10 mouse cellular contexts compared by ENCODE assay signal in genomic region chr12:21223923-21224322, GRCm38 (mm10).
"Had no signal": no experiment of that assay in that cellular context is flagged by ENCODE, and none has a peak within 500 bp of the region (broad histone marks: within the 10 kb centered on the region; RNA-seq: fewer than 3 reads in every experiment).

No protein-coding gene starts in this region.

- DNase-seq: kidney, postnatal 10 days; layer of hippocampus, adult 9-11 months; liver; liver, embryonic 13.5 days; liver, postnatal 0 days; right cerebral cortex, postnatal 14 days; thymus, postnatal 4 days had no signal

- H3K4me3 ChIP-seq: limb, embryonic 12.5 days; liver, embryonic 13.5 days; midbrain, embryonic 13.5 days; stomach, embryonic 15.5 days had no signal

- H3K27me3 ChIP-seq: limb, embryonic 12.5 days; liver, embryonic 13.5 days; midbrain, embryonic 13.5 days; stomach, embryonic 15.5 days had no signal

- H3K9ac ChIP-seq: limb, embryonic 12.5 days; liver, embryonic 13.5 days; liver, postnatal 0 days; midbrain, embryonic 13.5 days; stomach, embryonic 15.5 days had no signal

- H3K27ac ChIP-seq: limb, embryonic 12.5 days; liver, embryonic 13.5 days; midbrain, embryonic 13.5 days; stomach, embryonic 15.5 days had no signal

- ATAC-seq: liver, postnatal 0 days; midbrain, embryonic 13.5 days had no signal

- H3K36me3 ChIP-seq: liver, embryonic 13.5 days; stomach, embryonic 15.5 days had no signal

- H3K9me3 ChIP-seq: limb, embryonic 12.5 days; liver, embryonic 13.5 days; midbrain, embryonic 13.5 days; stomach, embryonic 15.5 days had no signal

- H3K4me2 ChIP-seq: limb, embryonic 12.5 days; liver, embryonic 13.5 days; midbrain, embryonic 13.5 days; stomach, embryonic 15.5 days had no signal
